Mouse (Mus musculus): ENCODE data around the gene Zfp382.
"Not testable (repeated sequence)": the region's sequence is repeated elsewhere in the genome, so short reads cannot be mapped to it uniquely, and the experiment has no call there.

The Zfp382 gene

DNA sequence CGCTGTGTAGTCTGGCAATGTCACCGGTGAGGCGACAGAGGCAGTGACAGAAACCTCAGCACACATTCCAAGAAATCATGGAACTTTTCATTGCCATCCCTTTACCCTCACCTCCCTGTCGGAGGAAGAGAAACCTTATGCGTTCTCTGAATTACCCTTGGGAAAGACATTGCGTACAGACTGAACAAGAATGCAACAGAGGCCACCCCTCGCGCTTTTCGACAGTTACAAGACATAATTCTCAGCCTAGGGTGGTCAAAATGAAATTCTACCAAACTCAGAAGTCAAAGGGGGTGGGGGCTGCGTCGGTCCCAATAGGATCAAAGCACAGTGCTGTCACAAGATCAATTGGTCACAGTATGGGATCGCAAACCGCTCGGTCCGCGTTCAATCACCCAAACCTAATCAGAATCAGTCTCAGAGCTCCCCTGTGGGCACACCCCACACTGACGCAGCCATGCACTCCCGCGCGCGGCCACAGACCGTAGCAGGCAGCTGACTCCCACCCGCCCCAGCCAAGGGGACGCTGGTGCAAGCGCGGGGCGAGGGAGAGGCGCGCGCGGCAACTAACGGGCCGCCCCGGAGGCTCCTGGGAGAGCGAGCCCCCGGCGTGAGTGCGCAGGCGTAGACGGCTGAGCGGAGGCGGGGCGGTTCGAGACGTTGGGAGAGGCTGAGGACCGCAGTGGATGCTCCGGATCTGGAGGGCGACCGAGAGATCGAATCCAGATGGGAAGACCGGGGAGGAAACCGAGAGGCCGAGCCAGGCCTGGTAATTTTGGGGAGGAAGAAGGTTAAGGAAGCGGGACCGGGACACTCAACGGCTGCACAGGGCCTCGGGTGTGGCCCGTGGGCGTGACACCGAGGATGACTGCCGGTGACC, at the start of gene Zfp382:
TSS of gene Zfp382 (plus strand) at position 635 of the 880 bp plus-strand sequence.
- peak; percentile 96 for DNase-seq

DNA sequence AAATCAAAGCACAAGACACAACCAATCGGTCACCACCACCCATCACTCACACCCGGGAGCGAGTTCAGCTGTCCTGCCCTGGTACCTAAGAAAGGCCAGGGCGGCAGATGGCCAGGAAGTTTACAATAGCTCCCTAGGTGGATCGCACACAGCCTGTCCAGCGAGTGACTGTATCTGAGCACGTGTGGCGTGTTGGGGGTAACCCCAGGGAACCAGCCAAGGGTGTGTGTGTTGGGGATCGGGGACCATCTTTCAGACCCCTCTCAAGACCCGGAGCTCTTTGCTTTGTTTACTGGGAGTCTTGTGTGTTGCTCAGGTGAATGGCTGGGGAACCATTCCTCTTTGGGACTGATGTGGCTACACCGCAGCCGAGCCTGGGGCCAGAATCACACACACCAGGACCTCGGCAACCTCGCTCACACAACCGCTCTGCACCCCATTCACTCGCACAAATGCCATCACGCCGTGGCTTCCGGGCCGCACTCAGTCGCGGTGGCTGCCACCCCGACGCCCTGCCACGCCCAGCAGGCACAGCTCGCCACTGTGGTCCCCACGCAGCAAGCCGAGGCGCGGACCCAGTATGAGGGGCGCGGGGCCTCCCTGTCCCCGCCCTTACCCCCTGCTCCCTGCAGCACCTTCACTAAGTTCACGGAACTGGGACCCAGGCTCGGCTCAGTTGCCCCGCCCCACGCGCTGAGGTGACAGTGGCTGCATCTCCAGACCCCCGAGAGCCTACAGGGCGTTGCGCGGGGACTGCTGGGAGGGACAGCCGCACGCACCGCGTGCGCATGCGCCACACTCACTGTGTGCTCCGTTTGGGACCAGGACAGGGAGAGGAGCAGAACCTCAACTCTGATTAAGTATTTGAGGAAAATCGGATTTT, 49.4 kb upstream of the Zfp382 start, which contains the start of gene Zfp82:
TSS of gene Zfp82 (minus strand) at position 755 of the 883 bp plus-strand sequence.
- peak; percentile 93 for DNase-seq

DNA sequence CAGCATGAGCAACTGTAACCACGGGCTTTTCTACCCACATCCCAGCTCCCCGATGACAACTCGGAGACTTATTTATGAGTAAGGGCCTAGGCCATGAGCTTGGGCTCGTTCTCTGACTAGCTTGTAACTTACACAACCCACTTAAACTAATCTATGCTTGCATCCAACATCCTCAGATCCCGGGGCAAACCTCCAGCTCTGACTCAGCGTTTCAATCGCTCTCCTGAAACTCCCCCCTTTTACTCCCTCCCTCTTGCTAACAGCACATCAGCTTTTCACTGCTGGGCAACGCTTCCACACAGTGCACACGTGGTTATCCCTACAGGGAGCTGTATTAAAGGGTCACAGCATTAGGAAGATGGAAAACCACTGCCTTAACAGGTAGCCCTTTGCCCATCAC, 35.2 kb upstream of the Zfp382 start:
- DNase-seq: no peak

DNA sequence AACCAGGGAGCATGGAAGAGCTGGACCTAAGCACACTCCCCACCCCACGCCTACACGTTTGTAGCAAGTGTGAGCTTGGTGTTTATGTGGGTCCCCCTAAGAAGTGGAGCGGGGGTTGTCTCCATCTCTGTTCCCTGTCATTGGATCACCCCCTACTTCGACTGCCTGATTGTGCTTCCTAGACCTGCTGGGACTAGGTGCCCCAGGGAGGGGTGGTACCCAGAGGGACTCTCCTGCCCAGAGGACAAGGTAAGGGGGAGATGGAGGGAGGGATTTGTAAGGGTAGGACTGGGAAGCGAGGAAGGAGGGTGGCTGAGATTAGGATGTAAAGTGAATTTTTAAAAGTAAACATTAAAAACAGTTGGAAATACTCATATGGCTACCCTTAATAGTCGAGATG, 32.3 kb upstream of the Zfp382 start:
- DNase-seq: no peak

DNA sequence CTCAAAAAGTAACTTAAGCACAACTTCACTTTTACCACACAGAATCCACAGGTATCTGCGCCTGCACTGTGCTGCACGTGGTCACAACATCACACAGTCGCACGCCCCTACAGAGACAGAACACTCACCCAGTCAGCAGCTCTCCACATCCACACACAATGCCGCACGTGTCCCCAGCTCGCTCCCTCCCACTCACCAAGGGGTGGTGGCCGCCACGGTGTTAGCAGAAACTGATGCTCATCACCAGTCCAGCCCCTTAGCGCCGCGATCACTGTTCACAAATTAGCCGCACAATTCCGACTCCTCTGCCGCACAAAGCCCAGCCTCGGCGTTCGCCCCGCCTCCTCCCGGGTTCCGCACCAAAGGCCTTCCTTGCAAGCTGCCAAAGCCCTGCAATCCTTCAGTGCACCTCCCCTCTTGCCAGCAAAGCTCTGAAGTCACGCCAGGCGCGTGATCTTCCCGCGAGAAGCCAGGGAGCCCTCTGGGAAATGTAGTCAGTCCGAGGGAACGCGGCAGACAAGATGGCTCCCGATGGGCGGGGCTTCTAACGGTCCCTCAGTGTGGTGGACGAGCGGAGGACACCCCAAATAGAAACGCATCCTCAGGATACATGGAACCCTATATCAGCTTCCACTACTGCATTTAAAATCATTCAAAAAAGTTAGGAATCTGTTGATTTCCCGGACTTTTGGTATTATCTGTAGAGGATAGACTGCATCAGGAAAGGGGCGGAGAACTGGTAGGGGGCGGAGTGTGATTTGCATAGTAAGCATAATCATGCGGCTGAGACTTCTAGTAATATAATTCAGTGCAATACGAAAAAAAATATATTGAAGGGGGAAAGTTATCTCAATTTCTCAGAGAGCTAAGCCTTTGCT, 31.4 kb upstream of the Zfp382 start, which contains the start of the genes Gm26920 and Zfp566:
TSS of gene Gm26920 (minus strand) at position 319 of the 878 bp plus-strand sequence.
TSS of gene Zfp566 (minus strand) at position 436 of the 878 bp plus-strand sequence.
- peak; percentile 99 for DNase-seq

DNA sequence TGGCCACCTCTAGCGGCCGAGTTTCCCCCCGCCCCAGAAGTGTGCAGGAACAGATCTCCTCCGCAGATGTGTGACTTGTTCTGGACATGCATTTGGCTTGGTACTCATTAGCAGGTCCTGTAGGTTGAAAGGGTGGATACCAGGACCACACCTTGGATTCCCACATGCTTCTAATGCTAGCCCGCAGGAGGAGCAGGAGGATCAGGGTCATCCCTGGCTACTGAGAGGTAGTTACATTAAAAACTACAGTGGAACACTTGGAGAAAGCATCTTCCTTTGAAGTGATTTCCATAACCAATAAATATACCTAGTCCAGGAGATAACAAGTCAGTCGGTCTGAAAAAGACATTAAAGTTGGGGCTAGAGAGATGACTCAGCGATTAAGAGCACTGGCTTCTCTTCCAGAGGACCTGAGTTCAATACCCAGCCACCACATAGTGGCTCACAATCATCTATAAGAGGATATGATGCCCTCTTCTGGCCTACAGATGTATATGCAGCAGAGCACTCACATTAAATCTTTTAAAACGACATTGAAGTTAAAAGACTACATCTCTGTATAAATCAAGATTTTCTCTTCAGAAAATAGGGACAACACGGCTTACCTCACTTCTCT, 30.7 kb upstream of the Zfp382 start:
- peak; percentile 72 for DNase-seq

DNA sequence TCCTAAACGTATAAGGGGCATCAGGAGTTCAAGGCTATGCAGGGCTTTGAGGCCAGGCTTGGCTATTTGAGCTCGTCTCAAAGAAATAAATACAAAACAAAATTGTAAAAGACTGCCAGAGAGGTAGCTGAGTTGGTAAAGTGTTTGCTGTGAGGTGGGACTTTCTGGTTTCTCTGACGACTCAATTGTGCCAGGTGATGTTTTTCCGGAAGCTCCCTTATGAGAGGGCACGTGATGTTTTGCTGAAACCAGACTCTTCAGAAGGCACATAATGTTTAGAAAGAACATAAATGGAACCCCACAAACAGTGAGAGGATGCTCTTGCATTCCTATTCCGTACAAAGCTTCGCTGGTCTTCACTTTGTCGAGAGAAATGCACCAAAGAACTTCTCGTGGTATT, 29.1 kb upstream of the Zfp382 start:
- no peak for DNase-seq

DNA sequence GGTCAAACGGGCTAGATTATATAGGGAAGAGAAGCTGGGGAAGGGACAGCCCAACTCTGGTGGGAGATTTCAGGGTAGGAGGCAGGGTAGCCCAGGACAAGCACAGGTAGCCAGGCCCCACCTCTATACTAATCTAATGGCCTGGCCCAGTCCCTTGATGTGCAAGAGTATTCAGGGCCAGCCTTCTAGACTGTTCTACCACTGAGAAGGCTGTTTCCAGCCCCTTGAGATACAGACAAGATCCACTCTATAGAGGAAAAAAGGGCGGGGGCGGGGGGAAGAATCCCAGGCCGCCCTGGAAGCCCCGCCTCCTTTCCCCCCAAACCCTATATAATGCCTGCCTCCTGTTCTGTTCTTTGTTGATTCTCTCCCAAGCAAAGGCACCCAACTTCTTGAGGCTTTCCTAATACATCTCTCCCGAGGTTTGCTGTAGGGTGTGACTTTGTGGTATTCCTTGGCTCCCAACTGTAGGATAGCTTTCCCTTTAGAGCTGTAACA, 27.8 kb upstream of the Zfp382 start:
- no peak for DNase-seq

DNA sequence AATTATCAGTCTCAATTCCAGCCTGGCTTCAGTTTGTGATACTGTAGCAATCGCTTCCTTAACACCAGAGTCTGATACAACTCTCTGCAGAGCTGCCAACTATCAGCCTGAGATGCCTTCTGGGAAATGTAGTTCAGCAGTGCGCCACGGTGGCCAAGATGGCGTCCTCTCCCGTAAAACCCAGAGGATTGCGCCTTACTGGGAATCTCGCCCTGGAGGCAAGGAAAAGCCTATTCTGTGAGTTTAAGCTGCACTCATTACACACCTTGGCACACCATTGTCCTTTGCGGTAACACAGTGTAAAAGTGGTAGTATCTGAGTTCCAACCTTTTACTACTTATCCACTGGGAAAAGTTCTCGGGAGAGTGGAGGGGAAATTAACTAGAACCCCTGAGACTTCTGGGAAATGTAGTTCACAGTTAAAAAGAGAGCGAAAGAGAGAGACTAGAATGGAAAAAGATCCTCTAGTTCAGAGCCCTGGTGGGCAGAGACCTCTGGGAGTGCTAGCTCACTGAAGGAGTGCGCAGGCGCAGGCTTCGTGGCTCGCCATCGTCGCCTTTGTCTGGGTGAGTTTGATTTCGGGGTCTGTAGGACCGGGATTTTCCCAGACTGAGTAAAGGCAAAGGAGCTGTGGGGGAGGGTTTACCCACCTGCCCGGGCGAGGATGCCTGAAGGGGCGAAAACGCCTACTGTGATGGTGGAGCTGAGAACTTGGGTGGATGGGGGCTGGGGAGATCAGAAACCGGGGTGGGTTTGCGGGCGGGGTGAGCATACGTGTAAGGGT, 26.9 kb upstream of the Zfp382 start, which contains the start of gene Zfp260:
TSS of gene Zfp260 (plus strand) at position 132 of the 784 bp plus-strand sequence.
- DNase-seq: peak; percentile 97

DNA sequence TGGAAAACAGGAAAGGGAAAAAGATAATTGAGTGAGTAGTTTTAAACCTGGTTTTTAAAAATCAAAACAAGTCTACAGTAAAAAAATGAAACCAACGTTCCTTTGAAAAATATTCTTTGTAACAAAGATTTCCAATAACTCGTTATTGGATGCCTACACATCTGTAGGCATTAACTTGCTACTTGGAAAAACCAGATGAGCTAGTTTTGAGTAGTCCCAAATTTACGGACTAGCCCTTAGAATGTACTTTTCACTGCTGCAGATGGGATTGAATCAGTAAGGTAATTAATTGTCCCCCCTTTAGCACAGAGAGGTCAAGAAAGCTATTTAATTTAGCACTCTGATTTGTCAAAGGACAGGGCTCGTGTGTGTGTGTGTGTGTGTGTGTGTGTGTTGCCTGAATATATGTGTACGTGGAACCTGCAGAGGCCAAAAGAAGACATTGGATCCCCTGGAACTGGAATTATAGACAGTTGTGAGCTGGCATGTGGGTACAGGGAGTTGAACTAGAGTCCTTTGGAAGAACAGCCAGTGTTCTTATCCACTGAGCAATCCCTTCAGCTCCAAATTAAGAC, 26.1 kb upstream of the Zfp382 start:
- DNase-seq: peak; percentile 21

DNA sequence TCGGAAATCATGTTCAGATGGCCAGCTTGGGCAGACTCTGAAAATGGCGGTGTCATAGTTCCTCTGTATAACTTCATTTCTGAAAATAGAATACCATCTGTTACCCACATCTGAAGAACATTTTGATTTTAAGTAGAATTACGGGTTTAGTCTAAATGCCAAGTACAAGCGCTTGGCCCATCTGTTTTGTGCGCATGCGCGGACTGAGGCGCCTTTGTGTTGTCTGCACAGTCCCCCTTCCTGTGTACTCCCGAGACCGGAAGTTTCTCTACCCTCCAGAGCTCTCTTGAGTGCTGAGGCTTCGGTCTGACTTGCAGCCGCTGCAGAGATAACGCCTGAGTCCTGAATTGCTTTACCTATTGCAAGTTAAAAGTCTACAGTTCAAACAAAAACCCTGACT, 22.4 kb upstream of the Zfp382 start:
- no peak for DNase-seq

DNA sequence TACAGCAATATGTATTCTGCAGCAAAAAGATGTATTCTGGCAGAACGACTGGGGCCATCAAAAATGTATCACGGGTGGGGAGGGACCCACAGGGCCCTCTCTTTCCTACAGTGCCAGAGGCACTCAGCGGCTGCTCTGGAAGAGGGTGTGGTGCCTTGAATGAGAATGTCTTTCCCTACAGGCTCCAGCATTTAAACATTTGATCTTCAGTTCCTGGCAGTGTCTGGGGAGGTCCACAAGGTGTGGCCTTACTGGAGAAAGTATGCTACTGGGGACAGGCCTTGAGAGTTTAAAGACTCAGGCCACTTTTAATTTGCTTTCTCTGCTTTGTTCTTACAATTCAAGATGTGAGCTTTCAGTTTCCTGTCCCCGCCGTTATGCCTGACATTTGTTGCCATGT, 5.7 kb upstream of the Zfp382 start:
- DNase-seq: no peak

DNA sequence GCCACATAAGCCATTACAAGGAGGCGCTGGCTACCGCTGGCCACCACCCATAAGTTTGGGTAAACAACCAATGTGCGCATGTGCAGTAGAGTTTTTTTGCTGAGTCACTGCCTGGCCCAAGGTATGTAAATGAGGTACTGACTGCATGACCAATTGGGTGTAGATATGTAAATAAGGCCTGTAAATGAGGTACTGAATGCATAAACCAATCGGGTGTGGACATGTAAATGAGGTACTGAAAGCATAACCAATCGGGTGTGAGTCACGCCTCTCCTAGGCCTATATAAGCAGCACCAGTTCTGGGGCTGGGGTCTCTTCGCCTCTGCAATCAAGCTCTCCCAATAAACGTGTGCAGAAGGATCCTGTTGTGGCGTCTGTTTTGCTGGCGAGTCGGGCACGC, 3.8 kb upstream of the Zfp382 start:
- DNase-seq: not testable (repeated sequence)

DNA sequence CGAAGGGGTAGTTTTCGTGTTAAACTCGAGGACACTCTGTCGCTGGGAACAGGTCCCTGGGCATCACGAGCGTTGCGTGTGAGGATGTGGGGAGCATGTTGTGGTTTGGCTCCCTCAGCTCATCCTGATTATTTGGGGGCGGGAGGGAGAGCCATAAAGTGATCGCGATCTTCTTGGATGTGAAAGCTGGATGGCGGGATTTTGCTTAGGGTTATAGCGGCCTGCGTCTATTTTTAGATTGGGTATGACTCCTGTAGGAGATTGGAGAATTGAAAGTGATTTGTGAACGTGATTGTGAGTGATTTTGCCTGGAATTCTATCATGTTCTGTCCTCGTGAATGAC, 417 bp downstream of the Zfp382 start:
- peak; percentile 50 for DNase-seq

DNA sequence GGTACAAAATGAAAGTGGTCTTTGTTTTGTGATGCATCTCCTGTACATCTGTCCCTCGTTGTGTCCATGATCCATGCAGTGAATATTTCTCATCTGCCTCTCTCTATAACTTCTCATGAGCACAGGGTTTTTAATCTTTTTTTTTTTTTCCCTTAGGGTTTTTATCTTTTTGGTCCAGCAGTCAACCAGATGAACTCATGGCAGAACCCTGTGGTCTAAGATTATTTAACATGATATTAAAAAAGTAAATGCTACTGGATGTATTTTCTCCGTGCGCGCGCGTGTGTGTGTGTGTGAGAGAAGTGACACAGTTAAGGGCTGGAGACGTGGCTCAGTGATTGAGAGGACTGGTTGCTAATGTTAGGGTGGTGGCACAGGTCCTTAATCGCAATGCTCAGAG, 8.2 kb downstream of the Zfp382 start:
- no peak for DNase-seq

DNA sequence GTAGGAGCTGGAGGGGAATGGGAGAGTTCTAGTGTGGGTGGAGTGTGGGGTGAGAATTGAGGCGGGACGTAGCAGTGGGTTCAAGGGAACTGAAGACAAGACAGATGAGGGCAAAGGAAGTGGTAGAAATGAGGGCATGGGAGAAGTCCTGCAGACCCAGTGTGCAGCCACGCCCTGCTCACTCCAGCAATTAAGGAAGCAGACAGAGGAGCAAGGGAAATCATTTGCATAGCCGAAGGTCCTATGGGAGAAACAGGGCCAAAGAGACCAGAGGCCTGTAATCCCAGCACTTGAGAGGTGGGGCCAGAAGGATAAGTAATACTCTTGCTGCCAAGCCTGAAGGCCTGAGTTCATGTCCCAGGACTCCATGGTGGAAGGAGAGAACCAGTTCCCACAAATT, 10.7 kb downstream of the Zfp382 start:
- DNase-seq: no peak

DNA sequence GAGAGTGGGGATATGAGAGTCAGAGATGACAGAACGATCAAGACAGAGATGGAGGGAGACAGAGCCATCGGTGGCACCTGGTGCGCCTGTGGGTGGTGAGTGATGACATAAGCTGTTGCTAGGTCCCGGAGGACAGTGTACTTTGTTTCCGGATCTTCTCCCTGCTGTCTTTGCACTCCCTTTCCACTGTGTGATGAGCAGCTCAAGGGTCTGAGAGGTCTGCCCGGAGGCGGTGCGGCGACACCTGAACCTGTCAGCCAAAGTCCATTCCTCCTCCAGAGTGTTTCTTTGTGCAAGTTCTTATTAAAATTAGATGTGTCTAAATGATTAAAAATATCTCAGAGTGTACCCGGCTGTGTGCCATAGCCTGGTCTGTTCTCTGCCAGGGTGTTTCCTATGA, 15.1 kb downstream of the Zfp382 start:
- DNase-seq: no peak

DNA sequence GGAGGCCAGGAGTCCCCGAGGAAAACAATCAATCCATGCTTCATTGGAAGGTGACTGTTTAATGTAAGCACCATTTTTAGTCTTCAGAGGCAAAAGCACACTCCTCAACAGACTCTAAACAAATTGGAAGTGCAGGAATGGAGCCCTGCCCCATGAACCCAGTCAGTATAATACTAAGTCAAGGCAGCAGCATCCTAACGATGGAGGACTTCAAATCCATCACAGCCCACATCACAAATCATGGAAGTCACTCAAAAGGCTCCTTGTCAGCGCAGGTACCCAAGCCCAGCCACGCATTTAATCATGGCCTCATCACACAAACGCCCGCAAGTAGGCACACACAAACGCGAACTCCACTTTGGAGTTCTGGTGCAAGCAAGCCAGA, 21.4 kb downstream of the Zfp382 start:
- no peak for DNase-seq

DNA sequence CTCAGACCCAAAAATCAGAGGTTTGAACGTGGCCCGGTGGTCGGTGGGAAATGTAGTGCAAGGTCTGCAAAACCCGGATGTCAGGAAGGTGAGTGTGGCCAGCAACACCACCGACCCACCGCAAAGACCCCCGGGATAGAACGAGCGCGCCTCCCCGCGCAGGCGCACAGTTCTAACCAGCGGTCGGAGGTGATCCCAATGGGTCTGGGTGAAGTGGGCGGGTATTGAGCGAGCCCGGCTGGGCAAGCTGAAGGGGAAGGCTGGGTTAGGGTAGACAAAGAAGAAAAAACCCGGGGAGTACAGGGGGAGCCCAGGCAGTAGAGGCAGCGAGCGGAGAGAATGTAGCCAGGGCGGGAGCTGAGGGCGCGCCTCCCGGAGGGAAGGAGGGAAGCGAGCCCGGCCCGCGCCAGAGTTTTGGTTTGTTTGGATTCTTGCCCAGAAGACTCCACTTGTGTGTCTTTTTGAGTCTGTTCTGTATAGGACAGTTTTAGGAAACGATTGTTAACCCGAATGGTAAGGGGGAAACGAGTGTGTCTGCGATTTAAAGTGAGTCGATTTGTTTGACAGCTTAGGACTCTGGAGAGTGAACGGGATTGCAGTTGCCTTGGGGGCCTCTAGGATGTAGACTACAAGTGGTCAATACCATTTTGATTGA, 21.9 kb downstream of the Zfp382 start:
- DNase-seq: peak; percentile 95

DNA sequence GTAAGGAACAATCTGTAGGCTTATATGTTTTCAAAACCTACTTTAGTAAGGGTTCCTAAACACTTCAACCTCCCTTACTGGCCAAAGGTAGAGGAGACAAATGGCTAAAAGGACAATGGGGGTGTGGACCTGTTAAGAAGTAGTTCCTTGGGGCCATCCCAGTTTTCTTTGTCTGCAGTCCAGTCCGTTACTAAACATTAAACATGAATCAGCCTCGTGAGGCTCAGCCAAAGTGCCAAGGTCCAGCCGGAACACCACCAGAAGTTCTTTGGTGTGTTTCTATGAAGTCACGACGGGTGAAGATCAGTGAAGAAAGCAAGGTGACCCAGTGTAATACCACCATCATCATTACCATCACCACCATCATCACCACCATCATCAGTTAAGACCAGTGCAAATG, 25.3 kb downstream of the Zfp382 start:
- no peak for DNase-seq
